Mouse (Mus musculus): ENCODE data around the gene Cdc73.

DNA sequence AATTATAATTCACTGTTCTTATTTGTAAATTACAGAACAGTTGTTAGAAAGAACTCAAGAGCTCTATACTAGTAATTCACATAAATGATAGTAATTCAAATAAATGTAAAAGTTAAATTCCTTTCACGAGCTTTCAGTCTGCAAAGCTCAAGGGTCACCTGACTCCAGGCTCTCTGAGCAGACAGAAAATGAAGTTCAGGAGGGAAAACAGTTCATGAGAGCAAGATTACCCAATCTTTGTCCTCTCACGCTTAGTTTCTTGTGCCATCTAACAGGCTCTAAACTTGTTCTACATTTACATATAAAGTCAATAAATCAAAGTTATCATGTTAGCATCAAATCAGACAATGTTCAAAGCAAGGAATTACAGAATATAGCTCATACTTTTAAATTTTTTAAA lies 93.8 kb downstream of the Cdc73 start:
- TF ChIP-seq CTCF (IDR thresholded peaks at IDR 0.05; ENCODE audit: low read depth): no peak
- TF ChIP-seq EP300 (IDR thresholded peaks at IDR 0.05; ENCODE audit: low read depth): no peak

Measured in liver, embryonic 14.5 days (tissue).